Mouse (Mus musculus): ENCODE data around the gene Wfdc1. TPM values are rescaled to one million over a fixed set of nuclear protein-coding genes. Genes with fewer than 3 reads are reported as not detected.

Gene Wfdc1
- polyA plus RNA-seq, 1 experiment from 2014 or later = 3.8 TPM

- DNase-seq (ENCODE audit: low spot score) = peak; percentile 42
- H3K27ac ChIP-seq (replicated peaks) = 0 out of 2 replicates have a peak overlapping the region, but pooled peaks have one; percentile 26
- H3K36me3 ChIP-seq (replicated peaks) = no peaks in the 10 kb centered on the region
- 53% methylated on average over 12 of the region's 12 CpGs for WGBS
- H3K27me3 ChIP-seq (replicated peaks; ENCODE audit: low read depth, poor library complexity, severe bottlenecking) = peaks cover 29% of the 10 kb centered on the region
- no peaks in the 10 kb centered on the region for H3K9me3 ChIP-seq
- H3K4me1 ChIP-seq = peaks cover 46% of the 10 kb centered on the region
- H3K4me3 ChIP-seq = no peak overlapping the region
These were observed 3.1 kb downstream of the Wfdc1 start for GRCm38 (mm10) chr8:119669284-119669683.

- DNase-seq (ENCODE audit: low spot score) = no peak
- H3K27me3 ChIP-seq (replicated peaks; ENCODE audit: low read depth, poor library complexity, severe bottlenecking) = peaks cover 25% of the 10 kb centered on the region
- H3K4me1 ChIP-seq = peaks cover 37% of the 10 kb centered on the region
- WGBS = 70% methylated on average over 16 of the region's 16 CpGs
- H3K9me3 ChIP-seq = no peaks in the 10 kb centered on the region
- no peak overlapping the region for H3K27ac ChIP-seq (replicated peaks)
- no peaks in the 10 kb centered on the region for H3K36me3 ChIP-seq (replicated peaks)
- no peak overlapping the region for H3K4me3 ChIP-seq
These were observed 4.4 kb downstream of the Wfdc1 start for GRCm38 (mm10) chr8:119670419-119671091.

GRCm38 (mm10) chr8:119673976-119674555 lies 7.9 kb downstream of the Wfdc1 start:
- no peak for DNase-seq (ENCODE audit: low spot score)
- Histone ChIP-seq H3K27ac (replicated peaks) (no peak overlapping the region), H3K4me3 (no peak overlapping the region), H3K27me3 (replicated peaks; ENCODE audit: low read depth, poor library complexity, severe bottlenecking) (no peaks in the 10 kb centered on the region), H3K36me3 (replicated peaks) (no peaks in the 10 kb centered on the region), H3K9me3 (no peaks in the 10 kb centered on the region), H3K4me1 (peaks cover 27% of the 10 kb centered on the region)
- 78% methylated on average over 11 of the region's 11 CpGs for WGBS

GRCm38 (mm10) chr8:119675457-119675856 lies 9.3 kb downstream of the Wfdc1 start:
- peaks cover 10% of the 10 kb centered on the region; the same call in 1 of the 2 replicates for H3K27me3 ChIP-seq (replicated peaks; ENCODE audit: low read depth, poor library complexity, severe bottlenecking)
- no peaks in the 10 kb centered on the region for H3K9me3 ChIP-seq
- no peaks in the 10 kb centered on the region for H3K36me3 ChIP-seq (replicated peaks)
- H3K27ac ChIP-seq (replicated peaks) = no peak overlapping the region
- 65% methylated on average over 5 of the region's 5 CpGs for WGBS
- no peak overlapping the region for H3K4me3 ChIP-seq
- no peak for DNase-seq (ENCODE audit: low spot score)
- peaks cover 26% of the 10 kb centered on the region for H3K4me1 ChIP-seq

- Histone ChIP-seq H3K4me1 (peaks cover 22% of the 10 kb centered on the region), H3K27me3 (replicated peaks; ENCODE audit: low read depth, poor library complexity, severe bottlenecking) (peaks cover 10% of the 10 kb centered on the region; the same call in 1 of the 2 replicates), H3K36me3 (replicated peaks) (no peaks in the 10 kb centered on the region), H3K9me3 (no peaks in the 10 kb centered on the region), H3K27ac (replicated peaks) (no peak overlapping the region), H3K4me3 (no peak overlapping the region)
- 28% methylated on average over 8 of the region's 8 CpGs for WGBS
- DNase-seq (ENCODE audit: low spot score) = peak; percentile 87
These were observed 10.2 kb downstream of the Wfdc1 start for GRCm38 (mm10) chr8:119676389-119676788.

GRCm38 (mm10) chr8:119678138-119678843 lies 12.1 kb downstream of the Wfdc1 start:
- Histone ChIP-seq H3K36me3 (replicated peaks) (no peaks in the 10 kb centered on the region), H3K4me3 (peak overlapping the region; percentile 47), H3K27ac (replicated peaks) (no peak overlapping the region), H3K9me3 (no peaks in the 10 kb centered on the region), H3K4me1 (peaks cover 22% of the 10 kb centered on the region), H3K27me3 (replicated peaks; ENCODE audit: low read depth, poor library complexity, severe bottlenecking) (peaks cover 10% of the 10 kb centered on the region; the same call in 1 of the 2 replicates)
- peak; percentile 71 for DNase-seq (ENCODE audit: low spot score)
- WGBS = 7% methylated on average over 18 of the region's 18 CpGs

- Histone ChIP-seq H3K27ac (replicated peaks) (no peak overlapping the region), H3K4me1 (peaks cover 22% of the 10 kb centered on the region), H3K4me3 (no peak overlapping the region), H3K36me3 (replicated peaks) (no peaks in the 10 kb centered on the region), H3K9me3 (no peaks in the 10 kb centered on the region), H3K27me3 (replicated peaks; ENCODE audit: low read depth, poor library complexity, severe bottlenecking) (peaks cover 10% of the 10 kb centered on the region; the same call in 1 of the 2 replicates)
- WGBS = 70% methylated on average over 14 of the region's 14 CpGs
- DNase-seq (ENCODE audit: low spot score) = no peak
These were observed 13.0 kb downstream of the Wfdc1 start for GRCm38 (mm10) chr8:119679184-119679583.

GRCm38 (mm10) chr8:119690602-119691001 lies 24.4 kb downstream of the Wfdc1 start:
- Histone ChIP-seq H3K4me3 (no peak overlapping the region), H3K36me3 (replicated peaks) (no peaks in the 10 kb centered on the region), H3K27me3 (replicated peaks; ENCODE audit: low read depth, poor library complexity, severe bottlenecking) (peaks cover 23% of the 10 kb centered on the region; the same call in 1 of the 2 replicates), H3K9me3 (no peaks in the 10 kb centered on the region), H3K27ac (replicated peaks) (no peak overlapping the region), H3K4me1 (peaks cover 34% of the 10 kb centered on the region)
- DNase-seq (ENCODE audit: low spot score) = no peak
- 77% methylated on average over 6 of the region's 6 CpGs for WGBS

- Histone ChIP-seq H3K9me3 (no peaks in the 10 kb centered on the region), H3K4me3 (no peak overlapping the region), H3K27me3 (replicated peaks; ENCODE audit: low read depth, poor library complexity, severe bottlenecking) (peaks cover 17% of the 10 kb centered on the region; the same call in 1 of the 2 replicates), H3K4me1 (peaks cover 39% of the 10 kb centered on the region), H3K36me3 (replicated peaks) (no peaks in the 10 kb centered on the region), H3K27ac (replicated peaks) (no peak overlapping the region)
- DNase-seq (ENCODE audit: low spot score) = no peak
- WGBS = 79% methylated on average over 4 of the region's 4 CpGs
These were observed 25.8 kb downstream of the Wfdc1 start for GRCm38 (mm10) chr8:119691989-119692388.

- no peak for DNase-seq (ENCODE audit: low spot score)
- no peaks in the 10 kb centered on the region for H3K9me3 ChIP-seq
- H3K27me3 ChIP-seq (replicated peaks; ENCODE audit: low read depth, poor library complexity, severe bottlenecking) = peaks cover 31% of the 10 kb centered on the region
- WGBS = 65% methylated on average over 7 of the region's 7 CpGs
- peaks cover 50% of the 10 kb centered on the region for H3K4me1 ChIP-seq
- no peak overlapping the region for H3K4me3 ChIP-seq
- no peak overlapping the region; the same call in none of the 2 replicates for H3K27ac ChIP-seq (replicated peaks)
- no peaks in the 10 kb centered on the region for H3K36me3 ChIP-seq (replicated peaks)
These were observed 28.5 kb downstream of the Wfdc1 start for GRCm38 (mm10) chr8:119694696-119695095.

- WGBS = 83% methylated on average over 2 of the region's 2 CpGs
- Histone ChIP-seq H3K36me3 (replicated peaks) (no peaks in the 10 kb centered on the region), H3K4me3 (no peak overlapping the region), H3K27me3 (replicated peaks; ENCODE audit: low read depth, poor library complexity, severe bottlenecking) (peaks cover 55% of the 10 kb centered on the region), H3K27ac (replicated peaks) (no peak overlapping the region), H3K4me1 (peaks cover 56% of the 10 kb centered on the region), H3K9me3 (no peaks in the 10 kb centered on the region)
- no peak for DNase-seq (ENCODE audit: low spot score)
These were observed 31.0 kb downstream of the Wfdc1 start for GRCm38 (mm10) chr8:119697163-119697562.

GRCm38 (mm10) chr8:119698960-119699359 lies 32.8 kb downstream of the Wfdc1 start:
- H3K9me3 ChIP-seq = no peaks in the 10 kb centered on the region
- H3K4me1 ChIP-seq = peaks cover 53% of the 10 kb centered on the region
- WGBS = 1% methylated on average over 12 of the region's 12 CpGs
- H3K27me3 ChIP-seq (replicated peaks; ENCODE audit: low read depth, poor library complexity, severe bottlenecking) = peaks cover 62% of the 10 kb centered on the region
- H3K27ac ChIP-seq (replicated peaks) = peak overlapping the region; percentile 51; the same call in 1 of the 2 replicates
- DNase-seq (ENCODE audit: low spot score) = peak; percentile 74
- H3K36me3 ChIP-seq (replicated peaks) = no peaks in the 10 kb centered on the region
- peak overlapping the region; percentile 47 for H3K4me3 ChIP-seq
